Mouse (Mus musculus) intestine, embryonic 16.5 days (tissue): ENCODE data around the gene Nt5c3b. TPM values are rescaled to one million over a fixed set of nuclear protein-coding genes. Genes with fewer than 3 reads are reported as not detected.

Experiments used
- ATAC-seq: fragments of 200-750 bp; cut with Nextera tagmentation; 2 replicates; pipeline ENCODE4 v1.8.0; 2017; ENCODE audit warnings: moderate TSS enrichment, moderate library complexity
- H3K27ac ChIP-seq: fragments of 300-500 bp; sonication (generic); 2 replicates; pipeline ENCODE4 v1.5.1; 2014; ENCODE audit warnings: mild to moderate bottlenecking, low read length
- H3K27me3 ChIP-seq: fragments of 300-500 bp; sonication (generic); replicated peaks from 2 replicates; pipeline ENCODE4 v1.6.1; 2014; ENCODE audit warnings: low read length, control low read depth, mixed read lengths; ENCODE audit not compliant: control insufficient read depth, insufficient read depth
- H3K36me3 ChIP-seq: fragments of 300-500 bp; sonication (generic); 2 replicates; pipeline ENCODE4 v1.6.1; 2014; ENCODE audit warnings: low read length, control low read depth; ENCODE audit not compliant: control insufficient read depth, insufficient read depth
- H3K4me1 ChIP-seq: fragments of 300-500 bp; sonication (generic); 2 replicates; pipeline ENCODE4 v1.6.1; 2014; ENCODE audit warnings: low read length, control low read depth, mixed read lengths; ENCODE audit not compliant: control insufficient read depth, insufficient read depth
- H3K4me2 ChIP-seq: fragments of 300-500 bp; sonication (generic); 2 replicates; pipeline ENCODE4 v1.6.1; 2014; ENCODE audit warnings: low read depth, low read length, control low read depth
- H3K4me3 ChIP-seq: fragments of 300-500 bp; sonication (generic); 2 replicates; pipeline ENCODE4 v1.5.1; 2014; ENCODE audit warnings: mild to moderate bottlenecking, low read length
- H3K9ac ChIP-seq: fragments of 300-500 bp; sonication (generic); 2 replicates; pipeline ENCODE4 v1.6.1; 2014; ENCODE audit warnings: low read depth, low read length
- H3K9me3 ChIP-seq: fragments of 300-500 bp; sonication (generic); 2 replicates; pipeline ENCODE4 v1.6.1; 2016; ENCODE audit warnings: low read length, control low read depth; ENCODE audit not compliant: control insufficient read depth
- WGBS: fragments of 180-500 bp; shearing (Covaris S2); extraction: QIAGEN DNeasy Blood & Tissue Kit; methylation state at CpG from one replicate; pipeline ENCODE4 v1.1.7; 2014; 5-methylcytosine and 5-hydroxymethylcytosine counted together
- microRNA-seq: library from miRNA; unstranded; fragments of <30 nt; microRNA quantifications from one replicate; pipeline ENCODE4, GENCODE M21; 2016
- polyA plus RNA-seq: library from polyadenylated mRNA; unstranded; fragments of >200 nt; fragmentation: Nextera tagmentation; extraction: Ambion mirVana; gene quantifications from 2 replicates; pipeline ENCODE4 v1.2.1, GENCODE M21; 2015

Nt5c3b gene
- polyA plus RNA-seq, 1 experiment from 2014 or later = 85.8 TPM

DNA sequence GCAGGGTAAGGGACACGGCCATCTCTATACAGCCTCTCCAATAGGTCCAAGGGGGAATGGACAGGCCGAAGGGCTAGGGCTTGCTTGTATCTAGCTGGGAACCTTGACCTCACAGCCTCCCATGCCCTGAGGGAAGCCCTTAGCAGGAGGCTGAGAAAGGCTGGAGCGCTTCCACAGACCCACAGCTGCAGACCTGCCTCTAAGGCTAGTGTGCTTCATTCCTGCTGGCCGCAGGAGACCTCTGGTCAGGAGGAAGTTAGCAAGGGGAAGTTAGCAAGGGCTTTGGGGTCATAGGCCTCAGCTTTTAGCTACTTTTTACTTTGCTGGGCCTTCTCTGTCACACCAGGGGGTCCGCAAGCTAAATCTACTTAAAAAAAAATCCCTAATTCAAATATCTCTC is 63.2 kb downstream of the Nt5c3b start:
- WGBS = 93% methylated on average over 5 of the region's 5 CpGs
- no peak overlapping the region for H3K9ac ChIP-seq

GRCm38 (mm10) chr11:100377989-100378388 is 63.6 kb downstream of the Nt5c3b start:
- Histone ChIP-seq H3K4me1 (no peaks in the 10 kb centered on the region), H3K36me3 (peaks cover 48% of the 10 kb centered on the region), H3K9me3 (no peaks in the 10 kb centered on the region), H3K4me3 (no peak overlapping the region), H3K4me2 (no peak overlapping the region), H3K9ac (no peak overlapping the region), H3K27ac (no peak overlapping the region), H3K27me3 (no peaks in the 10 kb centered on the region)
- 96% methylated on average over 14 of the region's 14 CpGs for WGBS
- no peak for ATAC-seq

More for the DNA sequence above, 63.2 kb downstream of the Nt5c3b start:
- H3K9me3 ChIP-seq = no peaks in the 10 kb centered on the region
- H3K36me3 ChIP-seq = peaks cover 52% of the 10 kb centered on the region
- no peaks in the 10 kb centered on the region for H3K4me1 ChIP-seq
- no peak overlapping the region for H3K4me2 ChIP-seq
- no peak for ATAC-seq
- H3K27ac ChIP-seq = no peak overlapping the region
- H3K4me3 ChIP-seq = no peak overlapping the region
- no peaks in the 10 kb centered on the region for H3K27me3 ChIP-seq

- Histone ChIP-seq H3K9ac (no peak overlapping the region), H3K36me3 (peaks cover 43% of the 10 kb centered on the region), H3K27me3 (no peaks in the 10 kb centered on the region), H3K4me1 (no peaks in the 10 kb centered on the region), H3K27ac (no peak overlapping the region), H3K4me2 (no peak overlapping the region), H3K4me3 (no peak overlapping the region), H3K9me3 (no peaks in the 10 kb centered on the region)
- ATAC-seq = no peak
- WGBS = 90% methylated on average over 21 of the region's 21 CpGs
Observed at GRCm38 (mm10) chr11:100376746-100377389, 64.7 kb downstream of the Nt5c3b start.

GRCm38 (mm10) chr11:100376005-100376404 is 65.6 kb downstream of the Nt5c3b start:
- Histone ChIP-seq H3K9me3 (no peaks in the 10 kb centered on the region), H3K27ac (no peak overlapping the region), H3K4me1 (no peaks in the 10 kb centered on the region), H3K36me3 (peaks cover 44% of the 10 kb centered on the region), H3K9ac (no peak overlapping the region), H3K27me3 (no peaks in the 10 kb centered on the region), H3K4me3 (no peak overlapping the region), H3K4me2 (no peak overlapping the region)
- no peak for ATAC-seq
- 78% methylated on average over 4 of the region's 4 CpGs for WGBS

GRCm38 (mm10) chr11:100375127-100375526 is 66.5 kb downstream of the Nt5c3b start:
- peaks cover 41% of the 10 kb centered on the region for H3K36me3 ChIP-seq

More at GRCm38 (mm10) chr11:100375127-100375526, 66.5 kb downstream of the Nt5c3b start:
- no peak overlapping the region for H3K27ac ChIP-seq
- H3K4me2 ChIP-seq = no peak overlapping the region
- H3K9me3 ChIP-seq = no peaks in the 10 kb centered on the region
- no peak overlapping the region for H3K9ac ChIP-seq
- H3K4me3 ChIP-seq = no peak overlapping the region
- 88% methylated on average over 9 of the region's 9 CpGs for WGBS
- no peak for ATAC-seq
- no peaks in the 10 kb centered on the region for H3K4me1 ChIP-seq
- H3K27me3 ChIP-seq = no peaks in the 10 kb centered on the region

Small RNAs within 50 kb of the gene (microRNA-seq; reads per million reads assigned to microRNA genes)
- gene Gm27374 = not detected
- gene Mir7116 = not detected

Other genes with a start within 250 kb of the Nt5c3b start
- not detected in 2 replicates for gene Krt9, start 248.6 kb downstream of the Nt5c3b start, polyA plus RNA-seq
- 7.3 and 7.9 TPM in 2 replicates for gene Krt14, start 234.3 kb downstream of the Nt5c3b start, polyA plus RNA-seq
- not detected in 2 replicates for gene Krt16, start 192.9 kb downstream of the Nt5c3b start, polyA plus RNA-seq
- 11.5 and 11.8 TPM in 2 replicates for gene Krt17, start 180.8 kb downstream of the Nt5c3b start, polyA plus RNA-seq
- not detected in 2 replicates for gene Krt42, start 171.9 kb downstream of the Nt5c3b start, polyA plus RNA-seq
- gene Eif1, start 121.9 kb downstream of the Nt5c3b start, polyA plus RNA-seq = 1,811 and 1,878 TPM in 2 replicates
- 0.77 and 0.80 TPM in 2 replicates for gene Gast, start 107.4 kb downstream of the Nt5c3b start, polyA plus RNA-seq
- 12.6 and 13.5 TPM in 2 replicates for gene Hap1, start 85.7 kb downstream of the Nt5c3b start, polyA plus RNA-seq
- 165 and 179 TPM in 2 replicates for gene Jup, start 44.0 kb downstream of the Nt5c3b start, polyA plus RNA-seq
- gene P3h4, start 27.0 kb downstream of the Nt5c3b start, polyA plus RNA-seq = 36.9 and 38.5 TPM in 2 replicates
- gene Fkbp10, start 26.1 kb downstream of the Nt5c3b start, polyA plus RNA-seq = 72.7 and 78.1 TPM in 2 replicates
- gene Klhl10, start 109 bp upstream of the Nt5c3b start, polyA plus RNA-seq = 0.37 and 0.39 TPM in 2 replicates
- gene Klhl11, start 30.9 kb upstream of the Nt5c3b start, polyA plus RNA-seq = 4.0 TPM in 2 replicates
- 131 and 132 TPM in 2 replicates for gene Acly, start 86.2 kb upstream of the Nt5c3b start, polyA plus RNA-seq
- gene Ttc25, start 103.8 kb upstream of the Nt5c3b start, polyA plus RNA-seq = 0.24 and 0.45 TPM in 2 replicates
- 27.7 and 28.4 TPM in 2 replicates for gene Cnp, start 133.1 kb upstream of the Nt5c3b start, polyA plus RNA-seq
- 80.8 and 83.6 TPM in 2 replicates for gene Nkiras2, start 177.4 kb upstream of the Nt5c3b start, polyA plus RNA-seq
- gene Dnajc7, start 178.4 kb upstream of the Nt5c3b start, polyA plus RNA-seq = 171 and 184 TPM in 2 replicates